Mouse (Mus musculus) heart, embryonic 13.5 days (tissue): Measurements from ENCODE around the gene Glis3. TPM values are rescaled to one million over a fixed set of nuclear protein-coding genes. Genes with fewer than 3 reads are reported as not detected.

ENCODE experiments used
- ATAC-seq: fragments of 200-750 bp; cut with Nextera tagmentation; 2 replicates; pipeline ENCODE4 v1.8.0; 2017; ENCODE audit warnings: moderate TSS enrichment; ENCODE audit not compliant: insufficient number of reproducible peaks, low FRiP score, low TSS enrichment; ENCODE audit errors: extremely low read depth
- H3K27ac ChIP-seq: fragments of 300-500 bp; sonication (generic); replicated peaks from 2 replicates; pipeline ENCODE4 v1.5.1; 2015; ENCODE audit warnings: moderate library complexity, mild to moderate bottlenecking, inconsistent platforms
- H3K27me3 ChIP-seq: fragments of 300-500 bp; sonication (generic); replicated peaks from 2 replicates; pipeline ENCODE4 v1.6.1; 2015; ENCODE audit warnings: mild to moderate bottlenecking, inconsistent platforms
- H3K36me3 ChIP-seq: fragments of 300-500 bp; sonication (generic); 2 replicates; pipeline ENCODE4 v1.6.1; 2015; ENCODE audit warnings: mild to moderate bottlenecking, inconsistent platforms
- H3K4me1 ChIP-seq: fragments of 300-500 bp; sonication (generic); 2 replicates; pipeline ENCODE4 v1.6.1; 2015; ENCODE audit warnings: inconsistent platforms
- H3K4me2 ChIP-seq: fragments of 300-500 bp; sonication (generic); 2 replicates; pipeline ENCODE4 v1.6.1; 2015; ENCODE audit warnings: inconsistent platforms, mild to moderate bottlenecking, moderate library complexity
- H3K4me3 ChIP-seq: fragments of 300-500 bp; sonication (generic); 2 replicates; pipeline ENCODE4 v1.5.1; 2015; ENCODE audit warnings: moderate library complexity, mild to moderate bottlenecking, inconsistent platforms
- H3K9ac ChIP-seq: fragments of 300-500 bp; sonication (generic); 2 replicates; pipeline ENCODE4 v1.6.1; 2015; ENCODE audit warnings: inconsistent platforms, mild to moderate bottlenecking, moderate library complexity
- H3K9me3 ChIP-seq: fragments of 300-500 bp; sonication (generic); 2 replicates; pipeline ENCODE4 v1.6.1; 2016; ENCODE audit warnings: inconsistent platforms
- WGBS: fragments of 180-500 bp; shearing (Covaris S2); methylation state at CpG from one replicate; pipeline ENCODE4 v1.1.7; 2015; ENCODE audit warnings: mixed read lengths; 5-methylcytosine and 5-hydroxymethylcytosine counted together
- polyA plus RNA-seq: library from polyadenylated mRNA; unstranded; fragments of >200 nt; fragmentation: Nextera tagmentation; extraction: Ambion mirVana; gene quantifications from 2 replicates; pipeline ENCODE4 v1.2.1, GENCODE M21; 2015

The Glis3 gene
- polyA plus RNA-seq, 1 experiment from 2014 or later: 1.1 TPM

- WGBS: 74% methylated on average over 13 of the region's 13 CpGs
- peaks cover 16% of the 10 kb centered on the region for H3K4me1 ChIP-seq
- no peak overlapping the region for H3K9ac ChIP-seq
- H3K27ac ChIP-seq: no peak overlapping the region
- no peak overlapping the region for H3K4me2 ChIP-seq
- no peak for ATAC-seq
- no peaks in the 10 kb centered on the region for H3K9me3 ChIP-seq
- H3K27me3 ChIP-seq: no peaks in the 10 kb centered on the region
- no peaks in the 10 kb centered on the region for H3K36me3 ChIP-seq
- H3K4me3 ChIP-seq: no peak overlapping the region
Observed at GRCm38 (mm10) chr19:28347080-28347825, 332.6 kb downstream of the Glis3 start.

GRCm38 (mm10) chr19:28343640-28344039, 336.2 kb downstream of the Glis3 start:
- ATAC-seq: no peak
- 40% methylated on average over 7 of the region's 7 CpGs for WGBS
- H3K27ac ChIP-seq: no peak overlapping the region; the same call in 1 of the 2 replicates

GRCm38 (mm10) chr19:28337574-28337973, 342.3 kb downstream of the Glis3 start:
- WGBS: 78% methylated on average over 3 of the region's 3 CpGs
- no peak for ATAC-seq
- Histone ChIP-seq H3K27ac (no peak overlapping the region), H3K4me1 (peaks cover 34% of the 10 kb centered on the region), H3K4me2 (no peak overlapping the region), H3K9me3 (no peaks in the 10 kb centered on the region), H3K9ac (no peak overlapping the region), H3K27me3 (no peaks in the 10 kb centered on the region), H3K4me3 (no peak overlapping the region), H3K36me3 (no peaks in the 10 kb centered on the region)

More at GRCm38 (mm10) chr19:28343640-28344039, 336.2 kb downstream of the Glis3 start:
- Histone ChIP-seq H3K4me1 (peaks cover 16% of the 10 kb centered on the region), H3K9ac (no peak overlapping the region), H3K4me3 (no peak overlapping the region), H3K27me3 (no peaks in the 10 kb centered on the region), H3K4me2 (no peak overlapping the region), H3K36me3 (no peaks in the 10 kb centered on the region), H3K9me3 (no peaks in the 10 kb centered on the region)

GRCm38 (mm10) chr19:28336651-28337510, 343.0 kb downstream of the Glis3 start:
- H3K4me3 ChIP-seq: no peak overlapping the region
- H3K4me2 ChIP-seq: no peak overlapping the region
- no peak overlapping the region for H3K9ac ChIP-seq
- H3K4me1 ChIP-seq: peaks cover 34% of the 10 kb centered on the region
- H3K27me3 ChIP-seq: no peaks in the 10 kb centered on the region
- H3K36me3 ChIP-seq: no peaks in the 10 kb centered on the region
- 71% methylated on average over 4 of the region's 4 CpGs for WGBS
- no peak for ATAC-seq
- H3K9me3 ChIP-seq: no peaks in the 10 kb centered on the region
- H3K27ac ChIP-seq: no peak overlapping the region

- H3K36me3 ChIP-seq: no peaks in the 10 kb centered on the region
- peaks cover 37% of the 10 kb centered on the region for H3K4me1 ChIP-seq
- H3K9ac ChIP-seq: no peak overlapping the region
- WGBS: 26% methylated on average over 8 of the region's 8 CpGs
- H3K4me3 ChIP-seq: no peak overlapping the region
- ATAC-seq: no peak
- peak overlapping the region; percentile 46; the same call in 1 of the 2 replicates for H3K27ac ChIP-seq
- no peaks in the 10 kb centered on the region for H3K27me3 ChIP-seq
- 0 out of 2 replicates have a peak overlapping the region, but pooled peaks have one; percentile 24 for H3K4me2 ChIP-seq
- H3K9me3 ChIP-seq: no peaks in the 10 kb centered on the region
Observed at GRCm38 (mm10) chr19:28335890-28336289, 344.0 kb downstream of the Glis3 start.

- H3K4me1 ChIP-seq: peaks cover 59% of the 10 kb centered on the region
- ATAC-seq: no peak
- no peak overlapping the region for H3K4me2 ChIP-seq
- H3K27me3 ChIP-seq: no peaks in the 10 kb centered on the region
- H3K36me3 ChIP-seq: no peaks in the 10 kb centered on the region
- H3K9ac ChIP-seq: no peak overlapping the region
- H3K4me3 ChIP-seq: no peak overlapping the region
- 62% methylated on average over 11 of the region's 11 CpGs for WGBS
- 0 out of 2 replicates have a peak overlapping the region, but pooled peaks have one; percentile 0 for H3K27ac ChIP-seq
- H3K9me3 ChIP-seq: no peaks in the 10 kb centered on the region
Observed at GRCm38 (mm10) chr19:28333007-28333766, 346.7 kb downstream of the Glis3 start.

- Histone ChIP-seq H3K4me2 (no peak overlapping the region), H3K27me3 (no peaks in the 10 kb centered on the region), H3K9me3 (no peaks in the 10 kb centered on the region), H3K36me3 (no peaks in the 10 kb centered on the region), H3K27ac (peak overlapping the region; percentile 52), H3K4me3 (no peak overlapping the region), H3K9ac (no peak overlapping the region), H3K4me1 (peaks cover 42% of the 10 kb centered on the region)
- no peak for ATAC-seq
- 48% methylated on average over 16 of the region's 16 CpGs for WGBS
Observed at GRCm38 (mm10) chr19:28328444-28329110, 351.3 kb downstream of the Glis3 start.

- no peak for ATAC-seq
- WGBS: 84% methylated on average over 5 of the region's 5 CpGs
- Histone ChIP-seq H3K4me2 (no peak overlapping the region), H3K9ac (no peak overlapping the region), H3K4me3 (no peak overlapping the region), H3K27ac (peak overlapping the region; percentile 52; the same call in 1 of the 2 replicates), H3K27me3 (no peaks in the 10 kb centered on the region), H3K4me1 (peaks cover 33% of the 10 kb centered on the region), H3K36me3 (no peaks in the 10 kb centered on the region), H3K9me3 (no peaks in the 10 kb centered on the region)
Observed at GRCm38 (mm10) chr19:28327536-28327935, 352.3 kb downstream of the Glis3 start.

GRCm38 (mm10) chr19:28306036-28306435, 373.8 kb downstream of the Glis3 start:
- Histone ChIP-seq H3K9me3 (no peaks in the 10 kb centered on the region), H3K4me2 (no peak overlapping the region), H3K27ac (no peak overlapping the region), H3K4me1 (no peaks in the 10 kb centered on the region), H3K36me3 (no peaks in the 10 kb centered on the region), H3K27me3 (no peaks in the 10 kb centered on the region), H3K9ac (no peak overlapping the region), H3K4me3 (no peak overlapping the region)
- ATAC-seq: no peak
- WGBS: 36% methylated on average over 6 of the region's 6 CpGs

GRCm38 (mm10) chr19:28305510-28305909, 374.4 kb downstream of the Glis3 start:
- H3K27ac ChIP-seq: no peak overlapping the region
- no peak overlapping the region for H3K4me2 ChIP-seq
- H3K9me3 ChIP-seq: no peaks in the 10 kb centered on the region
- no peaks in the 10 kb centered on the region for H3K4me1 ChIP-seq
- no peaks in the 10 kb centered on the region for H3K36me3 ChIP-seq
- no peak overlapping the region for H3K4me3 ChIP-seq
- no peak overlapping the region for H3K9ac ChIP-seq
- WGBS: 59% methylated on average over 4 of the region's 4 CpGs
- ATAC-seq: no peak
- no peaks in the 10 kb centered on the region for H3K27me3 ChIP-seq
